In genomic region chrX:99561995-99562394, GRCm38 (mm10) we compare ENCODE assay signal across 11 mouse cellular contexts.
A peak's percentile ranks its signal among the peaks of the same experiment; 100 is the strongest.
DNase-seq lines count a peak whose midpoint lies in the region; ATAC-seq and TF ChIP-seq lines count a peak whose summit lies in the region.
"Had no signal": no experiment of that assay in that cellular context is flagged by ENCODE, and none has a peak within 500 bp of the region (broad histone marks: within the 10 kb centered on the region; RNA-seq: fewer than 3 reads in every experiment).

No protein-coding gene starts in this region.

- no peak overlapping the region for H3K4me3 ChIP-seq in neural tube, embryonic 11.5 days (ENCODE audit: low read depth, low read length)
- no peak overlapping the region for H3K4me3 ChIP-seq in forebrain, embryonic 15.5 days
- no peak overlapping the region for H3K4me3 ChIP-seq in stomach, postnatal 0 days (ENCODE audit: low read depth, low read length)
- H3K4me3 ChIP-seq: heart, embryonic 15.5 days had no signal

- no peak for TF ChIP-seq EP300 in stomach, postnatal 0 days (optimal IDR thresholded peaks at IDR 0.05)

- H3K27me3 ChIP-seq in neural tube, embryonic 11.5 days (ENCODE audit: control insufficient read depth, insufficient read depth, low read length): peaks cover 35% of the 10 kb centered on the region
- H3K27me3 ChIP-seq in forebrain, embryonic 15.5 days: no peaks in the 10 kb centered on the region
- H3K27me3 ChIP-seq in stomach, postnatal 0 days (ENCODE audit: control insufficient read depth, insufficient read depth, low read length): no peaks in the 10 kb centered on the region

- ATAC-seq in neural tube, embryonic 11.5 days (ENCODE audit: insufficient read depth, low FRiP score, low TSS enrichment): peak; percentile 54
- ATAC-seq in forebrain, embryonic 15.5 days (replicated peaks): peak; percentile 76
- no peak for ATAC-seq in stomach, postnatal 0 days (ENCODE audit: low FRiP score, low TSS enrichment)

- H3K4me1 ChIP-seq in neural tube, embryonic 11.5 days (ENCODE audit: control insufficient read depth, insufficient read depth, low read length): no peaks in the 10 kb centered on the region
- H3K4me1 ChIP-seq in forebrain, embryonic 15.5 days: peaks cover 38% of the 10 kb centered on the region
- H3K4me1 ChIP-seq in stomach, postnatal 0 days (replicated peaks; ENCODE audit: control insufficient read depth, insufficient read depth): no peaks in the 10 kb centered on the region

- H3K9me3 ChIP-seq in neural tube, embryonic 11.5 days (ENCODE audit: control insufficient read depth, low read length): no peaks in the 10 kb centered on the region
- H3K9me3 ChIP-seq in forebrain, embryonic 15.5 days: no peaks in the 10 kb centered on the region
- H3K9me3 ChIP-seq in stomach, postnatal 0 days (ENCODE audit: control insufficient read depth, low read length): no peaks in the 10 kb centered on the region
- H3K9me3 ChIP-seq: heart, embryonic 15.5 days had no signal

- H3K9ac ChIP-seq in neural tube, embryonic 11.5 days (ENCODE audit: low read length): no peak overlapping the region
- no peak overlapping the region for H3K9ac ChIP-seq in forebrain, embryonic 15.5 days (replicated peaks)
- H3K9ac ChIP-seq in stomach, postnatal 0 days (ENCODE audit: low read length): no peak overlapping the region
- H3K9ac ChIP-seq: heart, embryonic 15.5 days had no signal

- intact Hi-C loops in heart, postnatal 25 days (cut with DNase I): no loop called here

- 67% methylated on average over 8 of the region's 8 CpGs for WGBS in neural tube, embryonic 11.5 days
- WGBS in forebrain, embryonic 15.5 days: 28% methylated on average over 8 of the region's 8 CpGs
- whole genome bisulfite sequencing in stomach, postnatal 0 days: 68% methylated on average over 7 of the region's 8 CpGs

- no peak overlapping the region for H3K4me2 ChIP-seq in neural tube, embryonic 11.5 days (ENCODE audit: low read depth)
- H3K4me2 ChIP-seq in forebrain, embryonic 15.5 days (replicated peaks): no peak overlapping the region
- H3K4me2 ChIP-seq in stomach, postnatal 0 days (replicated peaks; ENCODE audit: low read depth): no peak overlapping the region
- H3K4me2 ChIP-seq: heart, embryonic 15.5 days had no signal

- H3K27ac ChIP-seq in neural tube, embryonic 11.5 days (ENCODE audit: low read depth, low read length): no peak overlapping the region
- H3K27ac ChIP-seq in forebrain, embryonic 15.5 days (replicated peaks): peak overlapping the region; percentile 70
- H3K27ac ChIP-seq in stomach, postnatal 0 days (replicated peaks): no peak overlapping the region
- H3K27ac ChIP-seq: heart, embryonic 15.5 days had no signal

- no peak for TF ChIP-seq CTCF in stomach, postnatal 0 days (IDR thresholded peaks at IDR 0.05; ENCODE audit: low read depth)

- DNase-seq in neural tube, embryonic 11.5 days (ENCODE audit: low spot score): no peak
- no peak for DNase-seq in neural tube, embryonic 10.5 days (ENCODE audit: extremely low spot score, low spot score)
- peak; percentile 42 to 57 for DNase-seq in layer of hippocampus, postnatal 10 days (ENCODE audit: low spot score in 2 of 2)
- peak; percentile 79 for DNase-seq in retina, postnatal 1 day
- DNase-seq in stomach, postnatal 0 days (ENCODE audit: low spot score): no peak
- no peak for DNase-seq in urinary bladder, postnatal 36 days (ENCODE audit: low spot score in 2 of 2)
- no peak for DNase-seq in heart, postnatal 25 days (ENCODE audit: low spot score)
- DNase-seq: adrenal gland, postnatal 25 days; lung, postnatal 14 days had no signal

- no peaks in the 10 kb centered on the region for H3K36me3 ChIP-seq in neural tube, embryonic 11.5 days (ENCODE audit: control insufficient read depth, insufficient read depth, low read length)
- no peaks in the 10 kb centered on the region for H3K36me3 ChIP-seq in forebrain, embryonic 15.5 days
- no peaks in the 10 kb centered on the region for H3K36me3 ChIP-seq in stomach, postnatal 0 days (ENCODE audit: control insufficient read depth, insufficient read depth, low read length)
- H3K36me3 ChIP-seq: heart, embryonic 15.5 days had no signal

Comparison
In these comparisons a context has a peak if more than half of its experiments do, and no peak if none do; other contexts are left out.
1. DNase-seq: peak in layer of hippocampus, postnatal 10 days (2 of 2) and retina, postnatal 1 day (single experiment); none in neural tube, embryonic 11.5 days (single experiment), neural tube, embryonic 10.5 days (single experiment), stomach, postnatal 0 days (single experiment), urinary bladder, postnatal 36 days (0 of 2) and heart, postnatal 25 days (single experiment).